Mouse (Mus musculus) ovary, postnatal 36 days (tissue): Measurements from ENCODE around the gene Dnah14.

Experiments used
- DNase-seq: peaks from one replicate; pipeline ENCODE4 v3.0.0; 2022; ENCODE audit warnings: low spot score, mixed read lengths

Dnah14 gene

DNA sequence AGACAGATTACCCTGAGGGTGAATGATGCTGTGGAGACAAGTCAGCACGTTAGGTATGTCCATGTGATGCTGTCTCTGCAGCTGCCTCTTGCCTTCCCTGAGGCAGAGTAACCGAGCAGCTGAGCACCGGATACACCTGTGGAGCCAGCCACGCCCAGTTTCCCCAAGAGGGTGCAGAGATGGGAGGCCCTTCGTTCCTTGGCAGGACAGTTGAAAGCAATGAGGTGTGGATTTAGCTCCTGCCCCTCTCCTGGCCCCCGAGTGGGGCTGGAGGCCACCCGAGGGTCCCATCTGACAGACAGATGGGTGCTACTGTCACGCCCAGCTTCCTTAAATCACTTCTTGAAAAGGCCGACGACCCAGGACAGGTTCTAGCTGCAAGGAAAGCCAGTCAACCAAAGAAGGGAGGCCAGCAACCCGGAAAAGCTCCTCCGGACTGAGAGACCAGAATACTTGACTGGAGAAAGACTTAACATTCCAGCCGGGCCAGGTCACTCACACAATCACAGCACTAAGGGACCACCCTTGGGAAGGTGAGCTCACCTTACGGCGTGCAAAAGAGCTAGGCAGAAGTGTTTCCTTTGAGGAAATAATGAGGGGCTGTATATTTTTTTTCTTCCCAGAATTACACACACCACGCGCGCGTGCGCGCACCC, 276.9 kb downstream of the Dnah14 start:
- peak; percentile 20 for DNase-seq

DNA sequence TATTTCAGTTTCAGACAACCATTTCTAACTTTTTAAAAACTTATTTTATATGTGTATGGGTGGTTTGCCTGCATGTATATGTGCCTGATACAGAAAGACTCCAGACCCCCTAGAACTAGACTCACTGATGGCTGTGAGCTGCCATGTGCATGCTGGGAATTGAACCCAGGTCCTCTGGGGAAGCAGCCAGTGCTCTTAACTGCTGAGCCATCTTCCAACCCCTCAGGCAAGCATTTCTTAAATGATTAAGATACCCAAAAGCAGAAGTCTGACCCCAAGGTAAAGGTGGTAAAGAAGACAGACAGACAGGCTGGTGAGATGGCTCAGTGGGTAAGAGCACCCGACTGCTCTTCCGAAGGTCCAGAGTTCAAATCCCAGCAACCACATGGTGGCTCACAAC, 278.5 kb downstream of the Dnah14 start:
- no peak for DNase-seq

DNA sequence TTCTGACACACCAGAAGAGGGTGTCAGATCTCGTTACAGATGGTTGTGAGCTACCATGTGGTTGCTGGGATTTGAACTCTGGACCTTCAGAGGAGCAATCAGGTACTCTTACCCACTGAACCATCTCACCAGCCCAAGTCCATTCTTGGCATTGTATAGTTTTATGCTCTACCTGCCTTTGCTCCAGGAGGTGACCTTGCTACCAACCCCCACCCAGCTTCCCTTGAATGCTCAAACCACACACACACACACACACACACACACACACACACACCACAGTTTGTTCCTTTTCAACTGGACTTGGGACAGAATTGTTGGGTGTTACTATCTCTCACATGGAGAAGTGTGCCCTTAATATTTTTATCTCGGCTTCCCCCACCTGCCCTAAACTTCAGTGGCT, 280.0 kb downstream of the Dnah14 start:
- DNase-seq: no peak

DNA sequence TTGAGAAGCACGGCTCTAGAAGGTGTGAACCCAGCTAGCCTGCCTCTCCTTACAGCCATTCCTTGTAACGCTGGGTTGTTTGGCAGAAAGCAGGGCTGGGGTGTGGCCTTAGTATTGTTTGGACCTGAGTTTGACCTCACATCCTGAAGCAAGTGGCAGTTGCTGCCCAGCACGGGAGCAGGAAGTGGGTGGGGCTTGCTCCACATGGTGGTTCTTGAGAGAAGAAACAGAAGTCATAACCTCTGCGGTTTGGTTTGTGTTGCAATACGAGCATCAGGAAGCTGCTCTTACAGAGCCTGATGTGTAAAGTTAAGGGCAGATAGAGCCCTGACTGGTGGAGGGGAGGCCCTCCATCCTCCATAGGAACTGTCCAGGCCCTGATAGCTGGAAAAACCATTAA, 284.3 kb downstream of the Dnah14 start:
- DNase-seq: peak; percentile 48

DNA sequence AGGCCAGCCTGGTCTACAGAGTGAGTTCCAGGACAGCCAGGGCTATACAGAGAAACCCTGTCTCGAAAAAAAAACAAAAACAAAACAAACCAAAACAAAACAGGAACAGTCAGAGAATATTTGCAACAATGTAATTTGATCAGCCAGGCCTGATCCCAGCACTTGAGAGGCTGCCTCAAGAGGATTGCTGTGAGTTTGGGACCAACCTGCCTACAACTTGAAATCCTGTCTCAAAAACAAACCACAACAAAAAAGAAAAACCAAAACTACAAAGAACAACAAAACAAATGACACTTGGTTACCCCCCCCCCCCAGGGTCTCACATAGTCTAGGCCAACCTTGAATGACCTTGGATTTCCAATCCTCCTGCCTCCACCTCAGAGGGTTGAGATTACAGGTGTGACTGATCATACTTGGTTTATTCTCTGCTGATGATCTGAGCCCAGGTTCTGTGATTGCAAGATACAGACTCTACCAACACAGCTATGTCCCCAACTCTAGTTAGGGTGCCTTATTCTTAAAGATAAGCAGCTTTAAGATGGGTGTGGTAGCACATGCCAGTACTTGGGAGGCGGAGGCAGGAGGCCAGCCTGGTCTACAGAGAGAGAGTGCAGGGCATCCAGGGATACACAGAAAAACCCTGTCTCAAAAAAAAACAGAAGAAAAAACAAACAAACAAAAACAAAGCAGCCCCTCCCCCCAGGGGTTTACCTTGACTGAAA, 285.0 kb downstream of the Dnah14 start:
- no peak for DNase-seq

DNA sequence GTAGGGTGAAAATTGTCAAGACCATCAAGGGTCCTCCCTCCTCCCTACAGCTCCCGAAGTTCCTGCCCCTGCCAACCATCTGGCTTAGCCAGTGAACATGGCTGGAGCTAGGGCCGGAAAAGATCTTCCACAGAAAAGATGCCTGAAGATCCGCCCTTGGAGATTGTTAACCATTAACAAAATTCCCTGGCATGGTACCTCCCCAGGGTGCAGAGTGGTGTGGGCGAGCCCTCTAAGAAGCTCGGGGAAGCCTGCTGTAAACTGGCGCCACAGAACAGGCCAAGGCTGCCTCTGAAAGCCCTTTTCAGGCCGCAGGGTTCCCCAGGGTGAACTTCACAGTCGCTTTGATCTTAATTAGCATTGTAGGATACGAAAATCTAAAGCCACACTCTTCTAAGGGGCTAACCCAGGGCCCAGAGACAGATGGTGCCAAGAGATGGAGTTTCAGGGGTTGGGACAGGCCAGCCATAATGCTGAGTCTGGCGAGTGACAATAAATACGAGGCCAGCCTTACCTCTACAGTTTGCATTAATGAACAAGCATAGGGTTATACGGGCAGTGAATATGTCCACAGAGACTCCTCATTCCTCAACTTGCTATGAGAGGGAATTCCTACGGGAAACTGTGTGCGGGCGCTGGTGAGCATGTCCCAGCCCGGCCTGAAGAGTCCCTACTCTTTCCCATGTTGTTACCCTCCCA, 286.5 kb downstream of the Dnah14 start:
- DNase-seq: no peak

DNA sequence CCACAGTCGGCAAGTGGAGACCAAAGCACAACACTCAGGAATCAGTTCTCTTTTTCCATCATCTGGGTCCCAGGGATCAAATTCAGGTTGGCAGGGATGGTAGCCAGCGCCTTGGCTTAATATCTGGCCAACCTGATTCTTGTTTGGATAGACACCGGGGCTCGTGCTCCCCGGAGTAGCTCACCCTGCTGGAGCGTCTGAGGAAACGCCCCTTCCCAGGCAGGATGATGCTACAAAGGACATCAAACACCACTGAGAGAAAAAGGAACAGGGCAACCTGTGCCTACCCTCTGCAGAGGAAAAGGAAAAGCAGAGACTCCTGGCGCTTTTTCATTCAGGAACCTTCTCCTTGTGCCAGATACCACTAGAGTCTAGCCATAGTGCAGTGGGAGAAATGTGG, 287.1 kb downstream of the Dnah14 start:
- DNase-seq: no peak
